Mouse (Mus musculus) liver, adult 10 weeks (tissue): ENCODE measurements around the gene Olfml3. TPM values are rescaled to one million over a fixed set of nuclear protein-coding genes. Genes with fewer than 3 reads are reported as not detected.

ENCODE experiments used
- polyA plus RNA-seq: library from polyadenylated mRNA; stranded (reverse); fragments of 350-450 nt; fragmentation: Illumina TruSeq; extraction: RNeasy Lipid Tissue Mini Kit (QIAGEN cat#74804); gene quantifications from one replicate; pipeline ENCODE4 v1.2.3, GENCODE M21; 2014; ENCODE audit warnings: low read depth, low replicate concordance

The Olfml3 gene
- polyA plus RNA-seq = 1.2 TPM

GRCm38 (mm10) chr3:103737778-103738571, at the start of gene Olfml3:
Gene Olfml3, minus strand, starts transcription at chr3:103738001.

GRCm38 (mm10) chr3:103739329-103739728, 1.5 kb upstream of the Olfml3 start, which contains the start of gene Gm10964:
Gene Gm10964, plus strand, starts transcription at chr3:103739366.

Other genes starting within 250 kb of the Olfml3 start
- not detected for gene Syt6, start 162.8 kb downstream of the Olfml3 start, polyA plus RNA-seq
- gene Atg4a-ps, start 91.9 kb downstream of the Olfml3 start, polyA plus RNA-seq = not detected
- gene Gm10964, start 1.4 kb upstream of the Olfml3 start, polyA plus RNA-seq = not detected
- 26.9 TPM for gene Hipk1, start 53.6 kb upstream of the Olfml3 start, polyA plus RNA-seq
- 2.3 TPM for gene Dclre1b, start 71.4 kb upstream of the Olfml3 start, polyA plus RNA-seq
- 9.2 TPM for gene Ap4b1, start 71.5 kb upstream of the Olfml3 start, polyA plus RNA-seq
- gene Gm43064, start 71.6 kb upstream of the Olfml3 start, polyA plus RNA-seq = not detected
- not detected for gene Bcl2l15, start 94.6 kb upstream of the Olfml3 start, polyA plus RNA-seq
- 3.5 TPM for gene Ptpn22, start 121.8 kb upstream of the Olfml3 start, polyA plus RNA-seq
- 9.4 TPM for gene Rsbn1, start 176.1 kb upstream of the Olfml3 start, polyA plus RNA-seq
- 6.6 TPM for gene Phtf1, start 230.1 kb upstream of the Olfml3 start, polyA plus RNA-seq